Mouse (Mus musculus) myocyte (in vitro differentiated cells): Measurements from ENCODE around the gene Tas2r120. TPM values are rescaled to one million over a fixed set of nuclear protein-coding genes. Genes with fewer than 3 reads are reported as not detected.
"Not testable (repeated sequence)": the region's sequence is repeated elsewhere in the genome, so short reads cannot be mapped to it uniquely, and the experiment has no call there.

Experiments
- H3K27me3 ChIP-seq: one replicate; pipeline ENCODE4 v1.6.1; 2011; ENCODE audit not compliant: control insufficient read depth, insufficient read depth, insufficient read length
- H3K36me3 ChIP-seq: one replicate; pipeline ENCODE4 v1.6.1; 2011; ENCODE audit not compliant: control insufficient read depth, insufficient read depth
- H3K4me2 ChIP-seq: one replicate; pipeline ENCODE4 v1.6.1; 2011; ENCODE audit warnings: low read depth, control low read depth
- H3K4me3 ChIP-seq: one replicate; pipeline ENCODE4 v1.5.1; 2011; ENCODE audit warnings: mild to moderate bottlenecking, control low read depth, moderate library complexity
- H3K79me2 ChIP-seq: one replicate; pipeline ENCODE4 v1.6.1; 2011; ENCODE audit not compliant: control insufficient read depth, insufficient read depth
- H3ac ChIP-seq: one replicate; pipeline ENCODE4 v1.6.1; 2011; ENCODE audit not compliant: control insufficient read depth, insufficient read length
- CEBPB ChIP-seq: IDR thresholded peaks from 2 replicates; pipeline ENCODE4 v1.6.1; 2011; ENCODE audit warnings: mild to moderate bottlenecking, moderate library complexity; ENCODE audit not compliant: poor library complexity, insufficient read depth, severe bottlenecking
- E2F4 ChIP-seq: IDR thresholded peaks from one replicate; pipeline ENCODE4 v1.6.1; 2011; ENCODE audit warnings: mild to moderate bottlenecking, control low read depth, moderate library complexity; ENCODE audit not compliant: insufficient read depth
- MAX ChIP-seq: IDR thresholded peaks from one replicate; pipeline ENCODE4 v1.6.1; 2011; ENCODE audit warnings: low read depth, mild to moderate bottlenecking, control low read depth
- MYOD1 ChIP-seq, 3 experiments: IDR thresholded peaks; one replicate each; pipeline ENCODE4 v1.6.1; 2011; ENCODE audit warnings: control low read depth in 2 of 3, low read depth in 2 of 3, mild to moderate bottlenecking in 2 of 3, moderate library complexity in 1 of 3; ENCODE audit not compliant: insufficient read length in 2 of 3, control insufficient read depth in 1 of 3
- MYOG ChIP-seq, 3 experiments: IDR thresholded peaks; one replicate each; pipeline ENCODE4 v1.6.1; 2011; ENCODE audit warnings: control low read depth in 2 of 3, low read depth in 2 of 3, mild to moderate bottlenecking in 2 of 3; ENCODE audit not compliant: insufficient read length in 2 of 3, control insufficient read depth in 1 of 3, insufficient read depth in 1 of 3
- POLR2A ChIP-seq: IDR thresholded peaks from one replicate; pipeline ENCODE4 v1.6.1; 2011; ENCODE audit warnings: low read depth, mild to moderate bottlenecking, control low read depth, moderate library complexity; ENCODE audit not compliant: insufficient read length
- POLR2AphosphoS2 ChIP-seq: IDR thresholded peaks from one replicate; pipeline ENCODE4 v1.6.1; 2011; ENCODE audit warnings: low read depth, control low read depth; ENCODE audit not compliant: insufficient read length
- REST ChIP-seq: IDR thresholded peaks from one replicate; pipeline ENCODE4 v1.6.1; 2011; ENCODE audit warnings: mild to moderate bottlenecking, control low read depth, moderate library complexity; ENCODE audit not compliant: insufficient read depth, insufficient read length
- SRF ChIP-seq: IDR thresholded peaks from one replicate; pipeline ENCODE4 v1.6.1; 2011; ENCODE audit warnings: low read depth; ENCODE audit not compliant: control insufficient read depth, insufficient read length
- TCF12 ChIP-seq: IDR thresholded peaks from one replicate; pipeline ENCODE4 v1.6.1; 2011; ENCODE audit warnings: mild to moderate bottlenecking, control low read depth; ENCODE audit not compliant: poor library complexity, insufficient read depth, severe bottlenecking
- TCF3 ChIP-seq: IDR thresholded peaks from one replicate; pipeline ENCODE4 v1.6.1; 2011; ENCODE audit warnings: low read depth, control low read depth; ENCODE audit not compliant: insufficient read length
- USF1 ChIP-seq: IDR thresholded peaks from one replicate; pipeline ENCODE4 v1.6.1; 2011; ENCODE audit warnings: low read depth, mild to moderate bottlenecking, control low read depth, moderate library complexity
- polyA plus RNA-seq: library from polyadenylated mRNA; unstranded; fragments of >200 nt; fragmentation: generic; extraction: Trizol; gene quantifications from one replicate; pipeline ENCODE4 v1.2.1, GENCODE M21; 2012; ENCODE audit warnings: missing spikeins

The Tas2r120 gene
- polyA plus RNA-seq: not detected

DNA sequence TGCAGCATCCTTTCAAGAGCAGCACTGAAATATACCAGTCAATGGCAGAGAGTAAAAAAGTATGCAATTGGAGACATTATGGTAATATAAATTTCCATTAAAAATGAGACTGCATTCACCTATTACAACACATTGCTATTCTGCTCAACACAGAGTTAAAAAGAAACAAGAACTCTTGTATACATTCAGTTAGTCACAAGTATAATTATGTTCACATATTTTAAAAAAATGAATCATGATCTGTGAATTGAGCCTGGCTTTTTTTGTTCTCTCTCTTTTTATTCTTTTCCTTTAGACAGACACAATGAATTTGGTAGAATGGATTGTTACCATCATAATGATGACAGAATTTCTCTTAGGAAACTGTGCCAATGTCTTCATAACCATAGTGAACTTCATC, at the start of gene Tas2r120:
Gene Tas2r120, plus strand, starts transcription at position 301 of the 400 bp plus-strand sequence.
- no peaks in the 10 kb centered on the region for H3K27me3 ChIP-seq
- no peak within 1 kb of the TSS for H3K4me3 ChIP-seq
- no peaks in the 10 kb centered on the region for H3K79me2 ChIP-seq
- no peaks in the 10 kb centered on the region for H3K36me3 ChIP-seq
- H3K4me2 ChIP-seq: no peak within 1 kb of the TSS
- TF ChIP-seq USF1 (no peak), SRF (no peak), MYOG (IDR thresholded peaks at IDR 0.05; ENCODE audit: control insufficient read depth in 1 of 3, insufficient read depth in 1 of 3, insufficient read length in 2 of 3, low read depth in 2 of 3) (no peak), POLR2A (no peak), POLR2AphosphoS2 (no peak), E2F4 (no peak), TCF3 (no peak), TCF12 (no peak), MYOD1 (IDR thresholded peaks at IDR 0.05; ENCODE audit: control insufficient read depth in 1 of 3, insufficient read length in 2 of 3, low read depth in 2 of 3) (no peak), MAX (no peak)
- H3ac ChIP-seq: no peak within 1 kb of the TSS

DNA sequence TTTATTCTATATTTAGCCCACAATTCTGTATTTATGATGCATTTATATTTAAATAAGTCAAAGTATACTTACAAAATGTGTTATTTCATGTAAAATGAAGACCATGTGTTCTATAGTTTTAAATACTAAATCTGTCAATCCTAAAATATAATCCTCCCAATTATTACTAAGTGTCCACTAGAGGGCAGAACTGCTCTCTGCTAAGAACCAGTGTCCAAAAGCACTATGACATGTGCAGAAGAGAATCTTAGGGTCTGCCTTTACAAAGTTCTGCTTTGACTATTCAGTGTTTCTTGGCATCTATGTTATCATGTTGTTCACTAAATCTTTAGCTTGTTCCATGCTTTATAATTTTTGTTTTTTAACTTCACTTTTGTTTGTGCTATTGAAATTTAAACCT, 7.4 kb upstream of the Tas2r120 start:
- Histone ChIP-seq H3K36me3 (no peaks in the 10 kb centered on the region), H3ac (no peak overlapping the region), H3K4me2 (no peak overlapping the region), H3K79me2 (no peaks in the 10 kb centered on the region), H3K27me3 (no peaks in the 10 kb centered on the region), H3K4me3 (no peak overlapping the region)
- no peak for TF ChIP-seq E2F4
- no peak for TF ChIP-seq USF1
- no peak for TF ChIP-seq REST

DNA sequence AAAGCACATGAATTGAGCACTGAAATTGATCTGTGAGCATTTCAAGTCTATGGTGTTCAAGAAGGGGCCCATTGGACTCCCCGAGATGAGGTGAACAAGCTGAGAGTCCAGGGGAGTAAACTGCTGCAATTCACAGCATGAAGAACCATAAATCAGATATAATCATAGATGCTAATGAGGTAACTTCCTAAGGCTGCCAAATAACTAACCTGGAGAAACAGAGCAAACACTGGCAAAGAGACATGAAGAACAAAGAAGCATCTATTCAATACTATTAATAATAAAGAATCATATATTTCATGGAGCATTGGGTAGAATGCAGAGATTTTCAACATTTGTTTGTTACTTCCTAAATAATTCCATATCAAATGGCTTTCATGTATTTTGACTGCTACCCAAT, 5.3 kb upstream of the Tas2r120 start, which contains the start of gene A630073D07Rik:
Gene A630073D07Rik, minus strand, starts transcription at position 101 of the 400 bp plus-strand sequence.
- Histone ChIP-seq H3K27me3 (no peaks in the 10 kb centered on the region), H3K36me3 (no peaks in the 10 kb centered on the region), H3ac (no peak within 1 kb of the TSS), H3K79me2 (no peaks in the 10 kb centered on the region), H3K4me3 (no peak within 1 kb of the TSS), H3K4me2 (no peak within 1 kb of the TSS)
- no peak for TF ChIP-seq CEBPB
- no peak for TF ChIP-seq SRF
- TF ChIP-seq MAX: no peak

DNA sequence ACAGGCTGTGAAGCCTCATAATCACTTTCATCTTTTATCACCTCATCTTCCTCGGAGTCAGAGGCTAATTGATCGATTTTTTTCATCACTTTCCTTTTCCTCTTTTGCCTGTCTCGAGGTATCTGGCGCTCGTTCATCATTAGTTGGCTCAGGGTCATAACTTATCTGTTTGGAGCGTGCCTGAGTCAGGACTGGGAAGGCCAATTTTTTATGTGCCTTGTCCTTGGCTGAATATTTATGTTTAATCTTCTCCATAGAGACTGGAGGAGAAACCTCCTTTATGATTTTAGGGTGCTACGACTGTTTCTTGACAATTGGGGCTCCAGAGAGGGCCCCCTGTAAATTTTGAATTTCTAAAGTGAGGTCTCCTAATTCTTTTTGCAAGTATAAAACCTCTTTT, 34.8 kb downstream of the Tas2r120 start:
- not testable (repeated sequence) for H3K4me2 ChIP-seq, H3ac ChIP-seq, H3K36me3 ChIP-seq, H3K27me3 ChIP-seq, H3K79me2 ChIP-seq, H3K4me3 ChIP-seq

DNA sequence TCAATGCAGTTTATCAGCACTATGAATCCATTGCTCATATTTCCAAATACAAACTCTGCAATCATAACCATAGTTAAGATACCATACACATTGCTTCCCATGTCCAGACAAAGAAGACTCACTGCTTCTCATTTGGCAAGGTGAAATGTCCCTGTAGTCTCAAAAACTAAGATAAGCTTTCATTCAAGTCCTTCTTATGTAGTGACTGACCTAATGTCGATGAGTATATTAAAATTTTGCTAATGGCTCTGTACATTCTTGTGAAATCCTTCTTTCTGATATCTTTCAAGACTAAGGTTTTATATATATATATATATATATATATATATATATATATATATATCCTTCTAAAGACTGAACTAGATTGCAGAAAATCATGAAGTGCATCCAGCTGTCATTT, 44.2 kb downstream of the Tas2r120 start, which contains the start of gene Tas2r121:
Gene Tas2r121, minus strand, starts transcription at position 101 of the 400 bp plus-strand sequence.
- H3K4me3 ChIP-seq: no peak within 1 kb of the TSS
- H3ac ChIP-seq: no peak within 1 kb of the TSS
- no peak for TF ChIP-seq MYOD1 (IDR thresholded peaks at IDR 0.05; ENCODE audit: control insufficient read depth in 1 of 3, insufficient read length in 2 of 3, low read depth in 2 of 3)
- no peak for TF ChIP-seq REST
- TF ChIP-seq SRF: no peak
- TF ChIP-seq USF1: no peak
- TF ChIP-seq E2F4: no peak
- no peak for TF ChIP-seq MYOG (IDR thresholded peaks at IDR 0.05; ENCODE audit: control insufficient read depth in 1 of 3, insufficient read depth in 1 of 3, insufficient read length in 2 of 3, low read depth in 2 of 3)
- no peak for TF ChIP-seq CEBPB
- no peak for TF ChIP-seq POLR2AphosphoS2
- TF ChIP-seq TCF12: no peak
- H3K79me2 ChIP-seq: no peaks in the 10 kb centered on the region
- no peaks in the 10 kb centered on the region for H3K27me3 ChIP-seq
- no peak within 1 kb of the TSS for H3K4me2 ChIP-seq
- no peaks in the 10 kb centered on the region for H3K36me3 ChIP-seq

Other genes starting within 250 kb of the Tas2r120 start
- gene Prh1, start 87.1 kb upstream of the Tas2r120 start, polyA plus RNA-seq: not detected
- gene Prp2, start 61.0 kb upstream of the Tas2r120 start, polyA plus RNA-seq: not detected
- not detected for gene A630073D07Rik, start 5.4 kb upstream of the Tas2r120 start, polyA plus RNA-seq
- not detected for gene Tas2r121, start 44.1 kb downstream of the Tas2r120 start, polyA plus RNA-seq
- not detected for gene Tas2r122, start 55.0 kb downstream of the Tas2r120 start, polyA plus RNA-seq
- not detected for gene Tas2r115, start 81.1 kb downstream of the Tas2r120 start, polyA plus RNA-seq
- gene Tas2r124, start 97.8 kb downstream of the Tas2r120 start, polyA plus RNA-seq: not detected
- gene Tas2r102, start 105.2 kb downstream of the Tas2r120 start, polyA plus RNA-seq: not detected
- gene Tas2r136, start 121.2 kb downstream of the Tas2r120 start, polyA plus RNA-seq: not detected
- gene Tas2r117, start 145.9 kb downstream of the Tas2r120 start, polyA plus RNA-seq: not detected
- not detected for gene Tas2r123, start 190.2 kb downstream of the Tas2r120 start, polyA plus RNA-seq
- gene Tas2r116, start 198.5 kb downstream of the Tas2r120 start, polyA plus RNA-seq: not detected
- gene Tas2r110, start 211.1 kb downstream of the Tas2r120 start, polyA plus RNA-seq: not detected
- not detected for gene Tas2r113, start 236.1 kb downstream of the Tas2r120 start, polyA plus RNA-seq